Mouse (Mus musculus): ENCODE measurements around the gene 2410004B18Rik.

DNA sequence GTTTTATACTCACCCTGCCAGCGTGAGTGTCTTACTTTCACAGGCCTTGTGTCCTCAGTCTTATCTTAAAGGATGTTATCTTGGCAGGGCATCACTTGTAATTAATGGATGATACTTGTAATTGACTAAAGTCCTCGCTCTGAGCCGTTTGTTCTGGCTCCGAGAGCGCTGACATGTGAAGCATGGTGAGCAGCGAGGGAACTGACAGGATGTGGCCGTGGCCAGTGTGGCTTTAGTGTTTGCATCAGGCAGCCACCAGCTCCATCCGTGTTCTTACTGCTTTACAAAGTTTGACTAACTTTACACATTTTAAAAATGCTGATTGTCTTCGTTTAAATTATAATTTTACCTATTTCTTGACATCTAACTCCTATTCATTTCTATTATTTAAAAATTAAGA, 4.0 kb upstream of the 2410004B18Rik start:
- TF ChIP-seq CTCF (IDR thresholded peaks at IDR 0.05; ENCODE audit: low read depth, low read length) = no peak
- no peak for TF ChIP-seq POLR2A (IDR thresholded peaks at IDR 0.05; ENCODE audit: extremely low read depth, insufficient read depth, low read length)
